Mouse (Mus musculus) CH12.LX (cell line): ENCODE measurements around the gene Prpf40b.

Experiments used
- CHD2 ChIP-seq: IDR thresholded peaks from 2 replicates; pipeline ENCODE4 v1.6.1; 2011; ENCODE audit warnings: low read length, improper control_type of control experiment
- CTCF ChIP-seq, 2 experiments: IDR thresholded peaks in 1 of 2; conservative IDR thresholded peaks in 1 of 2; 2 replicates each; pipeline ENCODE4 v1.5.1; 2011 to 2012; ENCODE audit warnings: low read depth in 2 of 2, low read length in 2 of 2, improper control_type of control experiment in 1 of 2, inconsistent platforms in 1 of 2, mild to moderate bottlenecking in 1 of 2, moderate library complexity in 1 of 2
- POLR2A ChIP-seq: IDR thresholded peaks from 2 replicates; pipeline ENCODE4 v1.6.1; 2011; ENCODE audit warnings: low read depth, mild to moderate bottlenecking, improper control_type of control experiment, low read length
- TCF12 ChIP-seq: IDR thresholded peaks from 2 replicates; pipeline ENCODE4 v1.6.1; 2014; ENCODE audit warnings: low read depth, mild to moderate bottlenecking, inconsistent platforms, low read length, improper control_type of control experiment
- USF1 ChIP-seq: IDR thresholded peaks from 2 replicates; pipeline ENCODE4 v1.6.1; 2014; ENCODE audit warnings: low read depth, mild to moderate bottlenecking, inconsistent platforms, low read length, improper control_type of control experiment
- USF2 ChIP-seq: conservative IDR thresholded peaks from 2 replicates; pipeline ENCODE4 v1.6.1; 2011; ENCODE audit warnings: low read depth, low read length, improper control_type of control experiment

- TF ChIP-seq USF2, result no peak
- TF ChIP-seq CTCF (conservative IDR thresholded peaks at IDR 0.05 in 1 of 2, IDR thresholded peaks at IDR 0.05 in 1 of 2; ENCODE audit: low read depth in 2 of 2, low read length in 2 of 2), result no peak
- no peak for TF ChIP-seq TCF12
- TF ChIP-seq POLR2A, result no peak
- no peak for TF ChIP-seq USF1
- TF ChIP-seq CHD2, result no peak
Observed at GRCm38 (mm10) chr15:99331341-99331740, 36.5 kb downstream of the Prpf40b start.
